Mouse (Mus musculus) Muller cell, postnatal 12 days (primary cell): ENCODE measurements around the gene Mrps23.

Experiments used
- DNase-seq: peaks from one replicate; pipeline ENCODE4 v3.0.0-alpha.2; 2015; ENCODE audit errors: inconsistent ontology term

The Mrps23 gene

GRCm38 (mm10) chr11:88207697-88208096 lies 3.5 kb downstream of the Mrps23 start:
- no peak for DNase-seq

GRCm38 (mm10) chr11:88211824-88212582 lies 7.8 kb downstream of the Mrps23 start:
- no peak for DNase-seq

GRCm38 (mm10) chr11:88213757-88214156 lies 9.6 kb downstream of the Mrps23 start:
- peak; percentile 32 for DNase-seq

- peak; percentile 81 for DNase-seq
Measured at GRCm38 (mm10) chr11:88214881-88215831, 11.0 kb downstream of the Mrps23 start.

- peak; percentile 60 for DNase-seq
Measured at GRCm38 (mm10) chr11:88216231-88216685, 12.1 kb downstream of the Mrps23 start.

- no peak for DNase-seq
Measured at GRCm38 (mm10) chr11:88218155-88218554, 14.0 kb downstream of the Mrps23 start.

- no peak for DNase-seq
Measured at GRCm38 (mm10) chr11:88218586-88218985, 14.4 kb downstream of the Mrps23 start.

- no peak for DNase-seq
Measured at GRCm38 (mm10) chr11:88221929-88222475, 17.8 kb downstream of the Mrps23 start.

GRCm38 (mm10) chr11:88227001-88227957 lies 23.1 kb downstream of the Mrps23 start:
- no peak for DNase-seq

- no peak for DNase-seq
Measured at GRCm38 (mm10) chr11:88231213-88231790, 27.1 kb downstream of the Mrps23 start.

- DNase-seq, result peak; percentile 92
Measured at GRCm38 (mm10) chr11:88233528-88234427, 29.6 kb downstream of the Mrps23 start.

- no peak for DNase-seq
Measured at GRCm38 (mm10) chr11:88234789-88235188, 30.6 kb downstream of the Mrps23 start.

GRCm38 (mm10) chr11:88235221-88236203 lies 31.3 kb downstream of the Mrps23 start:
- peak; percentile 71 for DNase-seq

GRCm38 (mm10) chr11:88240275-88240674 lies 36.1 kb downstream of the Mrps23 start:
- no peak for DNase-seq

GRCm38 (mm10) chr11:88240736-88241353 lies 36.7 kb downstream of the Mrps23 start:
- DNase-seq, result no peak

GRCm38 (mm10) chr11:88241468-88242301 lies 37.5 kb downstream of the Mrps23 start:
- no peak for DNase-seq

GRCm38 (mm10) chr11:88245581-88246170 lies 41.5 kb downstream of the Mrps23 start:
- no peak for DNase-seq
